Mouse (Mus musculus) CH12.LX (cell line): Measurements from ENCODE around the gene Srd5a1. TPM values are rescaled to one million over a fixed set of nuclear protein-coding genes. Genes with fewer than 3 reads are reported as not detected.
A peak's percentile ranks its signal among the peaks of the same experiment; 100 is the strongest.

ENCODE experiments used
- DNase-seq: peaks from one replicate; pipeline ENCODE4 v3.0.0-alpha.2; 2013; ENCODE audit errors: extremely low read depth
- H3K27ac ChIP-seq: 2 replicates; pipeline ENCODE4 v1.5.1; 2012; ENCODE audit warnings: low read depth, mild to moderate bottlenecking, control low read depth, moderate library complexity; ENCODE audit not compliant: insufficient read depth
- H3K27me3 ChIP-seq: replicated peaks from 2 replicates; pipeline ENCODE3; 2012; ENCODE audit warnings: inconsistent platforms
- H3K36me3 ChIP-seq, 2 experiments: replicated peaks in 1 of 2; 2 replicates each; pipeline versions ENCODE3 to v1.6.1; 2012; ENCODE audit warnings: inconsistent platforms in 1 of 2, low read length in 1 of 2, mild to moderate bottlenecking in 1 of 2, mixed read lengths in 1 of 2, moderate library complexity in 1 of 2; ENCODE audit not compliant: control insufficient read depth in 1 of 2, insufficient read depth in 1 of 2
- H3K4me1 ChIP-seq, 2 experiments: 2 replicates each; pipeline ENCODE4 v1.6.1; 2012; ENCODE audit warnings: inconsistent platforms in 1 of 2, moderate library complexity in 1 of 2; ENCODE audit not compliant: insufficient read depth in 2 of 2, control insufficient read depth in 1 of 2
- H3K4me2 ChIP-seq: 2 replicates; pipeline ENCODE4 v1.6.1; 2012; ENCODE audit warnings: low read depth, mild to moderate bottlenecking, control low read depth; ENCODE audit not compliant: poor library complexity, insufficient read depth, severe bottlenecking
- H3K4me3 ChIP-seq, 3 experiments: fragments of 150-350 bp in 1 of 3; sonication (generic) in 1 of 3; replicated peaks in 1 of 3; 2 replicates each; pipeline versions ENCODE3 to v1.5.1; 2011 to 2012; ENCODE audit warnings: low read depth in 2 of 3, low read length in 2 of 3, mild to moderate bottlenecking in 2 of 3, moderate library complexity in 2 of 3, control low read depth in 1 of 3, improper control_type of control experiment in 1 of 3, inconsistent platforms in 1 of 3, mixed read lengths in 1 of 3; ENCODE audit not compliant: poor library complexity in 1 of 3
- H3K79me2 ChIP-seq: replicated peaks from 2 replicates; pipeline ENCODE4 v1.6.1; 2012; ENCODE audit warnings: mild to moderate bottlenecking, moderate library complexity; ENCODE audit not compliant: control insufficient read depth, poor library complexity, insufficient read depth, severe bottlenecking; ENCODE audit errors: extremely low read depth
- H3K9ac ChIP-seq: 2 replicates; pipeline ENCODE4 v1.6.1; 2012; ENCODE audit warnings: low read depth, mild to moderate bottlenecking, control low read depth, moderate library complexity; ENCODE audit not compliant: insufficient read depth
- H3K9me3 ChIP-seq: replicated peaks from 2 replicates; pipeline ENCODE3; 2012; ENCODE audit warnings: low read length, inconsistent platforms, mixed read lengths
- ETS1 ChIP-seq: conservative IDR thresholded peaks from 2 replicates; pipeline ENCODE4 v1.6.1; 2012; ENCODE audit warnings: low read depth, mild to moderate bottlenecking, inconsistent platforms, low read length, improper control_type of control experiment, moderate library complexity
- HCFC1 ChIP-seq: IDR thresholded peaks from 2 replicates; pipeline ENCODE4 v1.6.1; 2012; ENCODE audit warnings: low read depth, mild to moderate bottlenecking, inconsistent platforms, low read length, improper control_type of control experiment
- KAT2A ChIP-seq: IDR thresholded peaks from 2 replicates; pipeline ENCODE4 v1.6.1; 2012; ENCODE audit warnings: low read length, improper control_type of control experiment, inconsistent platforms; ENCODE audit not compliant: insufficient replicate concordance
- MAZ ChIP-seq: IDR thresholded peaks from 2 replicates; pipeline ENCODE4 v1.6.1; 2012; ENCODE audit warnings: low read depth, mild to moderate bottlenecking, inconsistent platforms, low read length, improper control_type of control experiment, moderate library complexity
- MEF2A ChIP-seq: IDR thresholded peaks from 2 replicates; pipeline ENCODE4 v1.6.1; 2014; ENCODE audit warnings: low read depth, mild to moderate bottlenecking, inconsistent platforms, low read length, improper control_type of control experiment, borderline replicate concordance
- MYC ChIP-seq: IDR thresholded peaks from 2 replicates; pipeline ENCODE4 v1.6.1; 2011; ENCODE audit warnings: low read depth, mild to moderate bottlenecking, improper control_type of control experiment, low read length
- NELFE ChIP-seq: IDR thresholded peaks from 2 replicates; pipeline ENCODE4 v1.6.1; 2011; ENCODE audit warnings: low read depth, low read length, improper control_type of control experiment
- PAX5 ChIP-seq: IDR thresholded peaks from 2 replicates; pipeline ENCODE4 v1.6.1; 2012; ENCODE audit warnings: low read length, inconsistent platforms, mixed read lengths
- RCOR1 ChIP-seq: conservative IDR thresholded peaks from 2 replicates; pipeline ENCODE4 v1.6.1; 2012; ENCODE audit warnings: low read depth, mild to moderate bottlenecking, inconsistent platforms, low read length, improper control_type of control experiment
- SIN3A ChIP-seq: IDR thresholded peaks from 2 replicates; pipeline ENCODE4 v1.6.1; 2012; ENCODE audit warnings: low read length, improper control_type of control experiment, inconsistent platforms
- USF1 ChIP-seq: IDR thresholded peaks from 2 replicates; pipeline ENCODE4 v1.6.1; 2014; ENCODE audit warnings: low read depth, mild to moderate bottlenecking, inconsistent platforms, low read length, improper control_type of control experiment
- USF2 ChIP-seq: conservative IDR thresholded peaks from 2 replicates; pipeline ENCODE4 v1.6.1; 2011; ENCODE audit warnings: low read depth, low read length, improper control_type of control experiment
- ZC3H11A ChIP-seq: IDR thresholded peaks from 2 replicates; pipeline ENCODE4 v1.6.1; 2012; ENCODE audit warnings: low read depth, mild to moderate bottlenecking, inconsistent platforms, low read length, improper control_type of control experiment
- ZMIZ1 ChIP-seq: IDR thresholded peaks from 2 replicates; pipeline ENCODE4 v1.6.1; 2012; ENCODE audit warnings: low read depth, mild to moderate bottlenecking, inconsistent platforms, low read length, improper control_type of control experiment
- dilution Hi-C: fragments of 300-500 bp; cut with MboI; formaldehyde crosslinking; loops from 2 replicates; pipeline ENCODE4 v1.14.3; 2020; ENCODE audit warnings: low sequenced_read_pairs; ENCODE audit not compliant: extremely low pct_unique_long_range_greater_than_20kb, extremely low pct_ligation_motif_present
- in situ Hi-C: fragments of 300-500 bp; cut with MboI; formaldehyde crosslinking; loops from 3 replicates; pipeline ENCODE4 v1.14.3; 2019; ENCODE audit warnings: low sequenced_read_pairs, low pct_ligation_motif_present, low pct_unique_long_range_greater_than_20kb, mixed read lengths
- polyA plus RNA-seq: library from polyadenylated mRNA; unstranded; fragments of >175 nt; gene quantifications from 2 replicates; pipeline ENCODE4 v1.2.1, GENCODE M21; 2012; ENCODE audit warnings: low read depth; ENCODE audit not compliant: insufficient read length
- total RNA-seq, 2 experiments: library from RNA; depleted of rRNA; stranded (reverse); fragments of 300-350 nt in 1 of 2; fragments of >200 nt in 1 of 2; gene quantifications; 2 replicates each; pipeline ENCODE4 v1.2.3; 2012 to 2014

The Srd5a1 gene
- total and polyA plus RNA-seq, 3 experiments = 1.2 to 2.4 (median 2.3) TPM

DNA sequence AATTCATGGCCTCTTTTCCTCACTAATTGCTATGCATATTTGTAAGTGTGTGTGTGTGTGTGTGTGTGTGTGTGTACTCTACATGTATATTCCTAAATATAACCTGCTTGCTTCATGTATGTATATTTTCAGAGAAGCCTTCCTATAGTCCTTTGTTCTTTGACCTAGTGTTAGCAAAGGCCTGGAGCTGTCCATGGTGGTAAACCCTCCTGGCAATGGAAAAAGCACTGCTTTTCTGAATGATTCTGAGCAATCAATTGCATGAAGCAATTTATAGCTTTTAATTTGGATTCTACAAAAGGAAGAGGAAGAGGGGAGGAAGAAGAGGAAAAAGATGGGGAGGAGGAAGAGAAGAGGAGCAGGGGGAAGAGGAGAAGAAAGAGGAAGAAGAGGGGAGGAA lies 54.5 kb downstream of the Srd5a1 start:
- DNase-seq = no peak
- TF ChIP-seq KAT2A (no peak), ZC3H11A (no peak), NELFE (no peak), HCFC1 (no peak), RCOR1 (no peak)

DNA sequence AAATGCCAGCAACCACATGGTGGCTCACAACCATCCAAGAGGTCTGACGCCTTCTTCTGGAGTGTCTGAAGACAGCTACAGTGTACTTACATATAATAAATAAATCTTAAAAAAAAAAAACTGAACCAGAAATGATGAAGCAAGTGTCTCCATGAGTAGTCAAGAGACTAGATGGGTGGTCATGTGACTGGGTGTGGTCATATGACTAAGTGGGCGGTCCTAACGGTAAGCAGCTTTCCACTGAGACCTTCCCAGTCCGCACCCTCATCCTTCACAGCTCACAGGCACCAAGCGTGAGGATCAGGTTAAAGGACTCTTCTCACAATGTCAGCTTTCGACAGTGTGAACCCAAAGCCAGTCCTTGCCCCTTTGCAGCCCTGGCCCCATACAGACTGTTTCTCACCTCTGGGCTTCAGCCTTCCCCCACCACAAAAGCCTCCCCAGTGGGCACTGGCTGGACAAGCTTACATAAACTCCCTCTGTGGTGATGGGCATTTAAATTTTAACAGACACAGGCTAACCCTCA lies 55.2 kb downstream of the Srd5a1 start:
- no peaks in the 10 kb centered on the region for H3K79me2 ChIP-seq
- TF ChIP-seq USF2 = peak; percentile 65; the same call in 1 of the 2 replicates
- TF ChIP-seq USF1 = peak; percentile 56
- TF ChIP-seq SIN3A = no peak
- no peak for DNase-seq
- in situ Hi-C loops = no loop called here
- dilution Hi-C loops = no loop called here
- no peaks in the 10 kb centered on the region; a peak in 1 of 4 replicates for H3K4me1 ChIP-seq
- no peak overlapping the region for H3K4me3 ChIP-seq
- no peak overlapping the region for H3K4me2 ChIP-seq
- H3K9ac ChIP-seq = no peak overlapping the region
- no peaks in the 10 kb centered on the region for H3K36me3 ChIP-seq
- H3K9me3 ChIP-seq = no peaks in the 10 kb centered on the region
- peaks cover 3% of the 10 kb centered on the region for H3K27me3 ChIP-seq
- H3K27ac ChIP-seq = no peak overlapping the region

More for the DNA sequence above, 54.5 kb downstream of the Srd5a1 start:
- no peak overlapping the region for H3K4me3 ChIP-seq
- no peak overlapping the region for H3K4me2 ChIP-seq
- H3K9ac ChIP-seq = no peak overlapping the region
- H3K4me1 ChIP-seq = no peaks in the 10 kb centered on the region; a peak in 1 of 4 replicates
- peaks cover 3% of the 10 kb centered on the region for H3K27me3 ChIP-seq
- no peaks in the 10 kb centered on the region for H3K36me3 ChIP-seq
- in situ Hi-C loops (no loop called here), dilution Hi-C loops (no loop called here)
- H3K79me2 ChIP-seq = no peaks in the 10 kb centered on the region
- H3K27ac ChIP-seq = no peak overlapping the region
- H3K9me3 ChIP-seq = no peaks in the 10 kb centered on the region

DNA sequence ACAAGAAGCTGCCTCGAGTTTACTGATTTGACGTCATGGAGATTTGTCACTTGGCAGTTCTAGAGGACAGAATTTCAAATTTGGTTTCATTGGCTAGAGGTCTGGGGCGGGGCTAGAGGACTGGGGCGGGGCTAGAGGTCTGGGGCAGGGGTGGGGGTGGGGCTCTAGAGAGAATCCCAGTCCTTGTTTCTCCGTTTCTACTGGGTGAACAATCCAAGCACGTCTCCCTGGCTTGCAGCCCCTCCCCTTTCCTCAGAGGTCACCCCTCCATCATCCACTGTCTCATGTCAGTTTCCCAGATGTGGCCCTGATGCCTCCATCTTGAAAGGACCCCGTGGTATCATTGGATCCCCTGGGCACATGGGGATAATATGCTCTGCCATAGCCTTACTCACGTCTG lies 56.2 kb downstream of the Srd5a1 start:
- H3K79me2 ChIP-seq = no peaks in the 10 kb centered on the region
- no peak overlapping the region for H3K9ac ChIP-seq
- dilution Hi-C loops = no loop called here
- H3K27me3 ChIP-seq = peaks cover 3% of the 10 kb centered on the region
- H3K4me3 ChIP-seq = no peak overlapping the region
- no peak overlapping the region for H3K4me2 ChIP-seq
- no peak for TF ChIP-seq MYC
- no peak for TF ChIP-seq PAX5
- TF ChIP-seq ETS1 = no peak
- no peak for TF ChIP-seq MAZ
- TF ChIP-seq USF2 = no peak
- no peak for TF ChIP-seq MEF2A
- no peak for TF ChIP-seq ZMIZ1
- TF ChIP-seq, all 38 proteins: peak for 0
- in situ Hi-C loops = no loop called here
- H3K9me3 ChIP-seq = no peaks in the 10 kb centered on the region
- H3K36me3 ChIP-seq = no peaks in the 10 kb centered on the region
- no peaks in the 10 kb centered on the region; a peak in 1 of 4 replicates for H3K4me1 ChIP-seq
- no peak for DNase-seq
- no peak overlapping the region for H3K27ac ChIP-seq
